Mouse (Mus musculus): ENCODE data around the gene Gm1140.
"Not testable (repeated sequence)": the region's sequence is repeated elsewhere in the genome, so short reads cannot be mapped to it uniquely, and the experiment has no call there.

Gene Gm1140

GRCm38 (mm10) chrX:67693462-67693861, at the start of gene Gm1140:
Gene Gm1140 (minus strand): TSS chrX:67693562.
- DNase-seq = not testable (repeated sequence)

- not testable (repeated sequence) for DNase-seq
Observed at GRCm38 (mm10) chrX:67695398-67695797, 2.0 kb upstream of the Gm1140 start, which contains the start of gene Gm14692. Gene Gm14692 (plus strand): TSS chrX:67695698.
